Mouse (Mus musculus) kidney, adult 9 months (tissue): ENCODE results near the gene Dqx1.

Source experiments
- DNase-seq: peaks from one replicate; pipeline ENCODE4 v3.0.0; 2022

Gene Dqx1

DNA sequence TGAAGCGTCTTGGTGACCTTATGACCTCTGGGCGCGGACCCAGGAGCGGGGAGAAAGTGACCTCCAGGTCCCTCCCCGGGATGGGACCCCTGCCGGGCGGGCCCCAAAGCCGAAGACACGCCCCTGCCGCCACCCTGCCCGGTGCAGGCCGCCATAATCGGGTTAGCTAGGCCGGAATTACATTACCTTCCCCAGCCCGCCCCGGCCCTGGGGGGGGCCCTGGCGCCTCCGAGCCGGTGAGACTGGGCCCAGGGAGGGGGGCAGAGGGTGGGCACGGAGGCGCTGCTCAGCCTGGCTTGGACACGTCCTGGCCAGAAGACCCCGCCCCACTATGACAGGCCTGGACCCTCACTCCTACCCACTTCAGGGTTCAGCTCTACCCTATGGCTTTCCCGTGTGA is 13.6 kb downstream of the Dqx1 start:
- DNase-seq, result no peak

GRCm38 (mm10) chr6:83074979-83075378 is 17.3 kb downstream of the Dqx1 start:
- peak; percentile 38 for DNase-seq

DNA sequence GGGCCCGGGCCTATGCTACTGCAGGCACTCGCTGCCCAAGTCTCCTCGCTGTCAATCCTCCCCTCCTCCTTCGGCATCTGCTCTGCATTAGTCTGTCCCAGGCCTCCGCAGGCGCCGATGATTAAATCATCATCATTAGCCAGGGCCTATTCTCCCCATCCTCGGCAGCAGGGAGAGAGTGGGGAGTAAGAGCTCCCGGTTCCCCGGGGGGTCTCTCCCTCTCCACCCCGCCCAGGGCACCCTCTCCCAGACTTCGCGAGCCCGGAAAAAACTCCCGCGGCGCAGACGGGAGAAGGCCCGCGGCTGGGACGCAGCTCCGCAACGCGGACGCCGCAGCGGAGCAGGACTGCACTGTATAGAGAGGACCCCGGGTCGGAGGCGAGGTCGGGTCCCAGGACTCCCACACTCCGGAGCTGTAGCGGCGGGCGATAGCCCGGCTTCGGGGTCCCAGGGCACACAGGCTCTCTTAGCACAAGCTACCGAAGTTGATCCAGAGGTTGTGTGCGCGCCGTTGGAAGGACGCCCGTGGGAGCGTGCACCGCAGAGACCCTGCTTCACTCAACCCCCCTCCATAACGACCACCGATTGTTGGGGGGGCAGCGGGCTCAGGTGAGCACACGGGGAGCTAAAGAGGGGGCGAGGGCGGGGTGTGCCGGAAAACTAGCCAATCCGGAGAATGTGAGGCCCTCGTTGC is 20.1 kb downstream of the Dqx1 start, which contains the start of gene Pcgf1:
TSS of gene Pcgf1 (plus strand) at position 240 of the 694 bp plus-strand sequence.
- peak; percentile 46 for DNase-seq

GRCm38 (mm10) chr6:83078324-83078858 is 20.7 kb downstream of the Dqx1 start:
- DNase-seq, result peak; percentile 100

GRCm38 (mm10) chr6:83080210-83080609 is 22.6 kb downstream of the Dqx1 start:
- DNase-seq, result no peak

DNA sequence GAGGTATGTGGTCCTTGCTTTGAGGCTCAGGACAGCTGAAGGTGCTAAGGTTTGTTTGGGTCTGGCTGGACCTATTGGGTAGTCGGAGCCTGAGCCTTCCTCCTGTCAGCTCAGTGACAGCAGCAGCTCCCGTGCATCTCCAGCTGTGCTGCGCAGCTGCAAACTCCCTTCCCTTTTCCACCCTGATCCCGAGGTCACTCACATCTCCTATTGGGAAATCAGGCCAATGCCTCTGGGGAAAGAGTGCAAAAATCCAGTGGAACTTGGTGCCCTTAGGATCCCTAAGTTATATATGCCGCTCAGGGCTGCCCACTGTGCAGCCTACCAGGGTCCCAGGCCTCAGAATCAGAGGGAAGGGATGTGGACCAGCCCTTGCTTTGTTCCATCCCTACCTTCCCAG is 25.9 kb downstream of the Dqx1 start:
- DNase-seq, result no peak

DNA sequence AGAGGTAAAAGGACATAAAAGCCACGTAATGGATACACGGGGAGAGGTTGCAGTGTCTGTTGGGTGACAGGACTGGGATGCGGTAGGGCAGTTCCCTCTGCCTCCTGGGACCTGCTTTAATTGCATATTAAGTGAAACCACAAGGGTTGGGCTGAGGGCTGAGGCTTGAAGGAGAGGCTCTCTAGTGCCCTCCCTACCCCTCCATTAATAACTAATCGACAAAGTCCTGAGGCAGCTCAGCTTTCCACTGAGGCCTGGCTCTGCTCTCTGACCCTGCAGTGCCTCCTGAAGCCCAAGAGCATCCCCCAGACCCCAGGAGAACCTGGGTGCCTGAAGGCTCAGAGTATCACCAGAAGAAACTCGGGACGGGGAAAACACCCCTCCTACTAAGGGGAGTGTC is 26.8 kb downstream of the Dqx1 start:
- DNase-seq, result peak; percentile 39

- DNase-seq, result no peak
Measured at GRCm38 (mm10) chr6:83086121-83087035, 28.7 kb downstream of the Dqx1 start, which contains the start of gene Lbx2. Lbx2 (plus strand) TSS chr6:83086367.

DNA sequence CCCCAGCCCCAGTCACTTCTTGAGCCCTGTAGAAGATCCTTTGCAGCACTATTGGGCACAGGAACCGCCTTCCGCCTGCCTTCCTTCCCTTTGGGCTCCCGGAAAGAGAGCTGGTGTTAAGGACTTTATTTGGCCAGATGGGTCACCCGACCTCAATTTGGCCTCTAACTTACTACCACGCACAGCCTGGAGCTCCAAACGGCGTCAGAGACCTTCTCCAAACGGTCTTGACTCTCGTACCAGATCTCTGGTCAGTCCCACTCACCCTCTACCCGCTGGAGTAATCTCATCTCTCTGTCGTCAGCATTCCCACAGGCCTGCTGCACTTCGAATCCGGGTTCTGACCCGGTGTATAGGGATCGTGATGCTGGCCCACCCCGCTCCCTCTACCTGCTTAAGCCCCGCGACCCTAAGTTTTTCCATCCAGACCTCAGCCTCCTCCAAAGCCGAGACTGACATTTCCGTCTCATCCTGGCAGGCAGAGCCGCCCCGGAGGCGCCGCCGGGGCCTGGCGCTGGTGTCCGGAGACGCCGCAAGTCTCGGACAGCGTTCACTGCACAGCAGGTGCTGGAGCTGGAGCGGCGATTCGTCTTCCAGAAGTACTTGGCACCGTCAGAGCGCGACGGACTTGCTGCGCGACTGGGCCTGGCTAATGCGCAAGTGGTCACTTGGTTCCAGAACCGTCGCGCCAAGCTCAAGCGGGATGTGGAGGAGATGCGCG is 29.7 kb downstream of the Dqx1 start:
- DNase-seq, result peak; percentile 41

DNA sequence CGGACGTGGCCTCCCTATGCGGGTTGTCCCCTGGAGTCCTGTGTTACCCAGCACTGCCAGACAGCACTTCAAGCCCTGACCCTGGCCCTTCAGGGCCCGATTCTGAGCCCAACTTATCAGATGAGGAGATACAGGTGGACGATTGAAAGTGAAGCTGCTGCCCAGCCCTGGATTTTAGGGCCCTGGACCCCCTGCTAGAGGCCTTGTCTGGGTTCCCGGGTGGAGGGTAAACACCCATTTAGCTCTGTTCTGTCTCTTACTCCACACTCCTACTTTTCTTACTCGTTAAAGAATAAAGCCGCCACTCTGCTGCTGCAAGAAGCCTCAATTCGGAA is 30.2 kb downstream of the Dqx1 start:
- DNase-seq, result no peak

DNA sequence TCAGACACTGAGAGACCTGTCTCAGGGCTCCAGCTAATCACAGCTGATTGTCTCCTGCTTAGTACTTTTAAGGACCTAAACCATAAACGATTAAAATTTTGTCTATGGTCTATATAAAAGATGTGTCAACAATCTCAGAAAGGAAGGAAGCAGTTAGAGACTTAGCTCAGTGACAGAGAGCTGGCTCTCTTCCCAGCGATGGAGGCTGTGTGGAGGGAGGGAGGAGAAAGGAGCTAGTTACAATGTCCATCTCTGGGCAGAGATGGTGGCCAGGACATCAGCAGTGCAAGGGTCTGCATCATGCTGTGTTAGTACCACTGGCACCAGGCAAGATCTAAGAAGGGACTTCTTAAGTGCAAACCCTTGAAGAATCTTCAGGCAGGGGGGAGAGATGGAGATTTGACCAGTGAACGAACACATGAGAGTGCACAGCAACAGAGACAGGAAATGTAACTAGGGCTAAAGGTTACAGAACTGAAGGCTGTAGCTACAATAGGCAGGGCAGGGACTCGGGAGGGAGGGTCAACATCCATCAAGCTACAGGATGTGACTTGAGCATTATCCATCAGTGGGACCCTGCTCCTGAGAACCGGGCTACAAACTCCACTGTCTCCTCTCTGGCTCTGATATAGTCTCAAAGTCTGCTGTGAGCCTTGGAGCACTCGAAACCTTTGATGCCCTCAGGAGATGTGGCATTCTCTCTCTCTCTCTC is 34.9 kb downstream of the Dqx1 start:
- DNase-seq, result no peak

- DNase-seq, result no peak
Measured at GRCm38 (mm10) chr6:83095968-83096367, 38.3 kb downstream of the Dqx1 start.

DNA sequence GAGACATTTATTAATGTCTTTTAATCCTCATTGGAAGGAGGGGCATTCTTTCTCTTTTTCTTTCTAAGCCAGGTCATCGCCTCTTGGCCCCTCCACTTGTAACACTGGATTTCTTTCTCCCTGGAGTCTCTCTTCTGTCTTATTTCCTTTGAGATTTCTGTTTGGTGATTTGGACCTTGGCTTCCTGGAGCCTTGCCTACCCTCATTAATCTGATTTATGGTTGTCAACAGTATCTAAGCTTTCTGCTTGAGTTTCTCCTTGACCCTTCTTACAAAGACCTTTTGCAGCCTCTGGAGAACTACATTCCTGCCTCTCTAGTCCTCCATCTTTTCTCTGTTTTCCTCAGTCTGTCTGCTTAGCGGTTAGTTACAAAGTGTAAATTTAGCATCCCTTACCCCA is 40.8 kb downstream of the Dqx1 start:
- DNase-seq, result peak; percentile 93

- peak; percentile 97 for DNase-seq
Measured at GRCm38 (mm10) chr6:83101316-83101687, 43.7 kb downstream of the Dqx1 start, which contains the start of the genes Ccdc142 and Gm42688. Ccdc142 (plus strand) TSS chr6:83101601. Gm42688 (plus strand) TSS chr6:83101617.

GRCm38 (mm10) chr6:83101688-83102556 is 44.3 kb downstream of the Dqx1 start:
- DNase-seq, result peak; percentile 60

- DNase-seq, result no peak
Measured at GRCm38 (mm10) chr6:83103130-83103650, 45.5 kb downstream of the Dqx1 start.

GRCm38 (mm10) chr6:83104158-83104557 is 46.5 kb downstream of the Dqx1 start:
- DNase-seq, result no peak

DNA sequence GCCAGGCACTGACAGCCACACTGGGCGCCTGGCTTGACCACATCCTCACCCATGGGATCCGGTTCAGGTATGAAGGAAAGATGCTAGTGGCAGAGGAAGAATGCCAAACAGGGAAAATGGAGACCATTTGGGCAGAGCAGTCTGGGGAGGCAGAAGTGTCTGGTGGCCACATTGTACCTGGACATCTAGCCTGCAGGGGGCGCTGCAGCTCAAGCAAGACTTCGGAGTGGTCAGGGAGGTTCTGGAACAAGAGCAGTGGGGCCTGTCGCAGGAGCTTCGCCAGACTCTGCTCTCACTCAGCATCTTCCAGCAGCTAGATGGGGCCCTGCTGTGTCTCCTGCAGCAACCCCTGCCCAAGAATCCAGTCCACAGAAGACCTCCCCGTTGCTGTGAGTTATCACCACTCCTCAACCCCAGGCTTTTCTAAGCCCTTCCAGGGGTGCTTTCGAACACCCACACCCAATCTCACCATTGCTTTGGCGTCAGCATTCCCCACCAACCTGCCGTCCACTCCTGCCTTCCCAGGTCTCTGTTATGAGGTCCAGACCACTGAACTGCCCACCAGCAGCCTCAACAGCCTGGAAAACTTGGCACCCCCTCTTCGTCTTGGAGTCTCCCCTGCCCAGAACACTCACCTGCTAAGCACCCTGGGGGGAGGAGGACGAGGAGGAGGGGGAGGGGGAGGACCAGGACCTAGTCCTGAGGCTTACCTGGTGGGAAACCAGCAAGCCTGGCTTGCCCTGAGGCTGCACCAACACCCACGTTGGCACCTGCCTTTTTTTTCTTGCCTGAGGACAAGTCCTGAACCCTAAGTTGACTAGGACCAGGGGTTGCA is 50.1 kb downstream of the Dqx1 start:
- DNase-seq, result peak; percentile 84

- DNase-seq, result peak; percentile 85
Measured at GRCm38 (mm10) chr6:83108762-83109668, 51.4 kb downstream of the Dqx1 start, which contains the start of gene Mrpl53. Mrpl53 (plus strand) TSS chr6:83109040.
